Mouse (Mus musculus) olfactory bulb, adult 2 months (tissue): ENCODE measurements around the gene AI661453. TPM values are rescaled to one million over a fixed set of nuclear protein-coding genes. Genes with fewer than 3 reads are reported as not detected.
"Not testable (repeated sequence)": the region's sequence is repeated elsewhere in the genome, so short reads cannot be mapped to it uniquely, and the experiment has no call there.

Experiments
- H3K27ac ChIP-seq: fragments of 200-500 bp; 2 replicates; pipeline ENCODE4 v1.5.1; 2012; ENCODE audit warnings: low read depth, low read length; ENCODE audit not compliant: insufficient read depth
- H3K4me1 ChIP-seq: fragments of 200-500 bp; 2 replicates; pipeline ENCODE4 v1.6.1; 2012; ENCODE audit warnings: low read length; ENCODE audit not compliant: control insufficient read depth, insufficient read depth
- H3K4me3 ChIP-seq: fragments of 200-500 bp; 2 replicates; pipeline ENCODE4 v1.5.1; 2012; ENCODE audit warnings: mild to moderate bottlenecking, low read depth, low read length, moderate library complexity; ENCODE audit not compliant: insufficient read depth
- CTCF ChIP-seq: fragments of 200-500 bp; IDR thresholded peaks from 2 replicates; pipeline ENCODE4 v1.5.1; 2012; ENCODE audit warnings: low read depth, mild to moderate bottlenecking, low read length, moderate library complexity; ENCODE audit not compliant: insufficient read depth
- POLR2A ChIP-seq: fragments of 200-500 bp; IDR thresholded peaks from 2 replicates; pipeline ENCODE4 v1.6.1; 2012; ENCODE audit warnings: mild to moderate bottlenecking, low read depth, low read length, moderate library complexity; ENCODE audit not compliant: insufficient read depth
- WGBS: fragments of 180-500 bp; shearing (Covaris S2); methylation state at CpG from one replicate; pipeline ENCODE4 v1.1.7; 2018; 5-methylcytosine and 5-hydroxymethylcytosine counted together
- polyA plus RNA-seq: library from polyadenylated mRNA; stranded (reverse); fragments of >200 nt; gene quantifications from 2 replicates; pipeline ENCODE4 v1.2.4, GENCODE M21; 2012; ENCODE audit warnings: low replicate concordance; ENCODE audit not compliant: missing spikeins, insufficient read depth, insufficient read length

The AI661453 gene
- polyA plus RNA-seq, 1 experiment, result not detected

GRCm38 (mm10) chr17:47485791-47486190, 49.4 kb downstream of the AI661453 start:
- WGBS, result 64% methylated on average over 3 of the region's 3 CpGs
- Histone ChIP-seq H3K4me1 (peaks cover 16% of the 10 kb centered on the region), H3K27ac (no peak overlapping the region), H3K4me3 (no peak overlapping the region)
- TF ChIP-seq CTCF (no peak), POLR2A (no peak)

GRCm38 (mm10) chr17:47490791-47491190, 54.4 kb downstream of the AI661453 start:
- no peaks in the 10 kb centered on the region for H3K4me1 ChIP-seq
- H3K4me3 ChIP-seq, result no peak overlapping the region
- no peak overlapping the region for H3K27ac ChIP-seq
- 83% methylated on average over 9 of the region's 9 CpGs for WGBS
- TF ChIP-seq CTCF, result no peak
- no peak for TF ChIP-seq POLR2A

- 71% methylated on average over 6 of the region's 6 CpGs for WGBS
- Histone ChIP-seq H3K4me3 (no peak overlapping the region), H3K27ac (no peak overlapping the region), H3K4me1 (no peaks in the 10 kb centered on the region)
- TF ChIP-seq CTCF (no peak), POLR2A (no peak)
Observed at GRCm38 (mm10) chr17:47492731-47493130, 56.3 kb downstream of the AI661453 start.

GRCm38 (mm10) chr17:47493653-47494052, 57.2 kb downstream of the AI661453 start:
- Histone ChIP-seq H3K27ac (no peak overlapping the region), H3K4me1 (no peaks in the 10 kb centered on the region), H3K4me3 (no peak overlapping the region)
- 89% methylated on average over 6 of the region's 6 CpGs for WGBS
- no peak for TF ChIP-seq POLR2A
- no peak for TF ChIP-seq CTCF

GRCm38 (mm10) chr17:47494132-47494531, 57.7 kb downstream of the AI661453 start:
- no peak for TF ChIP-seq CTCF
- no peak for TF ChIP-seq POLR2A
- WGBS, result 89% methylated on average over 11 of the region's 11 CpGs
- H3K27ac ChIP-seq, result no peak overlapping the region
- H3K4me3 ChIP-seq, result no peak overlapping the region
- H3K4me1 ChIP-seq, result no peaks in the 10 kb centered on the region

GRCm38 (mm10) chr17:47501531-47501930, 65.1 kb downstream of the AI661453 start:
- H3K27ac ChIP-seq, result no peak overlapping the region
- TF ChIP-seq CTCF (no peak), POLR2A (no peak)

GRCm38 (mm10) chr17:47501946-47502706, 65.7 kb downstream of the AI661453 start, which contains the start of gene Taf8:
Gene Taf8 (minus strand): TSS chr17:47502292.
- TF ChIP-seq POLR2A (peak; percentile 81), CTCF (no peak)
- under 1% methylated on average over 40 of the region's 40 CpGs for WGBS
- peaks cover 15% of the 10 kb centered on the region for H3K4me1 ChIP-seq

More at GRCm38 (mm10) chr17:47501531-47501930, 65.1 kb downstream of the AI661453 start:
- peaks cover 15% of the 10 kb centered on the region for H3K4me1 ChIP-seq
- H3K4me3 ChIP-seq, result peak overlapping the region; percentile 93
- WGBS, result 4% methylated on average over 11 of the region's 11 CpGs

GRCm38 (mm10) chr17:47502707-47503045, 66.3 kb downstream of the AI661453 start:
- H3K4me1 ChIP-seq, result peaks cover 17% of the 10 kb centered on the region
- not testable (repeated sequence) for H3K27ac ChIP-seq, H3K4me3 ChIP-seq
- 80% methylated on average over 6 of the region's 6 CpGs for WGBS

More at GRCm38 (mm10) chr17:47501946-47502706, 65.7 kb downstream of the AI661453 start, which contains the start of gene Taf8:
- Histone ChIP-seq H3K27ac (peak within 1 kb of the TSS; percentile 95), H3K4me3 (peak within 1 kb of the TSS; percentile 93)

- Histone ChIP-seq H3K4me3 (no peak overlapping the region), H3K27ac (no peak overlapping the region), H3K4me1 (peaks cover 23% of the 10 kb centered on the region)
- TF ChIP-seq POLR2A (no peak), CTCF (no peak)
Observed at GRCm38 (mm10) chr17:47503689-47504088, 67.3 kb downstream of the AI661453 start.

- Histone ChIP-seq H3K4me1 (peaks cover 23% of the 10 kb centered on the region), H3K27ac (0 out of 2 replicates have a peak overlapping the region, but pooled peaks have one; percentile 16), H3K4me3 (no peak overlapping the region)
- no peak for TF ChIP-seq CTCF
- TF ChIP-seq POLR2A, result no peak
- 76% methylated on average over 5 of the region's 5 CpGs for WGBS
Observed at GRCm38 (mm10) chr17:47504228-47504627, 67.8 kb downstream of the AI661453 start.
